Mouse (Mus musculus) olfactory bulb, adult 2 months (tissue): ENCODE results near the gene Sec24d.

Experiments
- CTCF ChIP-seq: fragments of 200-500 bp; IDR thresholded peaks from 2 replicates; pipeline ENCODE4 v1.5.1; 2012; ENCODE audit warnings: low read depth, mild to moderate bottlenecking, low read length, moderate library complexity; ENCODE audit not compliant: insufficient read depth
- POLR2A ChIP-seq: fragments of 200-500 bp; IDR thresholded peaks from 2 replicates; pipeline ENCODE4 v1.6.1; 2012; ENCODE audit warnings: mild to moderate bottlenecking, low read depth, low read length, moderate library complexity; ENCODE audit not compliant: insufficient read depth

GRCm38 (mm10) chr3:123337853-123338252 is 70.6 kb downstream of the Sec24d start:
- TF ChIP-seq CTCF = no peak
- TF ChIP-seq POLR2A = no peak
